Mouse (Mus musculus) spleen, adult 2 months (tissue): ENCODE results near the gene Prdm15.

Experiments
- CTCF ChIP-seq: fragments of 200-500 bp; IDR thresholded peaks from 2 replicates; pipeline ENCODE4 v1.5.1; 2011; ENCODE audit warnings: mild to moderate bottlenecking, inconsistent platforms; ENCODE audit not compliant: insufficient read depth, insufficient read length, insufficient replicate concordance; ENCODE audit errors: extremely low read depth
- POLR2A ChIP-seq: fragments of 200-500 bp; IDR thresholded peaks from 2 replicates; pipeline ENCODE4 v1.6.1; 2011; ENCODE audit warnings: low read depth, low read length, inconsistent platforms

GRCm38 (mm10) chr16:97874376-97874775 is 22.7 kb upstream of the Prdm15 start:
- TF ChIP-seq POLR2A (no peak), CTCF (no peak)
